13 mouse cellular contexts compared by ENCODE assay signal in genomic region chr9:115364919-115365861, GRCm38 (mm10). TPM values are rescaled to one million over a fixed set of nuclear protein-coding genes. Genes with fewer than 3 reads are reported as not detected.
DNase-seq lines count a peak whose midpoint lies in the region; ATAC-seq and TF ChIP-seq lines count a peak whose summit lies in the region.
"Had no signal": no experiment of that assay in that cellular context is flagged by ENCODE, and none has a peak within 500 bp of the region (broad histone marks: within the 10 kb centered on the region; RNA-seq: fewer than 3 reads in every experiment).

No protein-coding gene starts in this region.

- H3K9ac ChIP-seq in stomach, postnatal 0 days (ENCODE audit: low read length), result no peak overlapping the region
- H3K9ac ChIP-seq: forebrain, embryonic 15.5 days; hindbrain, embryonic 14.5 days; lung, embryonic 15.5 days had no signal

- no peaks in the 10 kb centered on the region for H3K4me1 ChIP-seq in stomach, postnatal 0 days (replicated peaks; ENCODE audit: control insufficient read depth, insufficient read depth)
- H3K4me1 ChIP-seq: forebrain, embryonic 15.5 days; lung, embryonic 15.5 days had no signal

- TF ChIP-seq CTCF in stomach, postnatal 0 days (IDR thresholded peaks at IDR 0.05; ENCODE audit: low read depth), result peak; percentile 69

- intact Hi-C loops in heart, postnatal 14 days (cut with DNase I), result no loop called here

- peak overlapping the region; percentile 67 for H3K27ac ChIP-seq in stomach, postnatal 0 days (replicated peaks)
- H3K27ac ChIP-seq: forebrain, embryonic 15.5 days; hindbrain, embryonic 14.5 days; lung, embryonic 15.5 days had no signal

- H3K4me2 ChIP-seq in stomach, postnatal 0 days (replicated peaks; ENCODE audit: low read depth), result no peak overlapping the region
- H3K4me2 ChIP-seq: forebrain, embryonic 15.5 days; heart, embryonic 11.5 days; hindbrain, embryonic 14.5 days; lung, embryonic 15.5 days had no signal

- no peak overlapping the region for H3K4me3 ChIP-seq in stomach, postnatal 0 days (ENCODE audit: low read depth, low read length)
- H3K4me3 ChIP-seq: forebrain, embryonic 15.5 days; lung, embryonic 15.5 days had no signal

- no peaks in the 10 kb centered on the region for H3K27me3 ChIP-seq in stomach, postnatal 0 days (ENCODE audit: control insufficient read depth, insufficient read depth, low read length)
- H3K27me3 ChIP-seq: forebrain, embryonic 15.5 days; lung, embryonic 15.5 days had no signal

- 62% methylated on average over 16 of the region's 16 CpGs for WGBS in stomach, postnatal 0 days

- no peaks in the 10 kb centered on the region for H3K36me3 ChIP-seq in stomach, postnatal 0 days (ENCODE audit: control insufficient read depth, insufficient read depth, low read length)
- H3K36me3 ChIP-seq: forebrain, embryonic 15.5 days; lung, embryonic 15.5 days had no signal

- ATAC-seq in stomach, postnatal 0 days (ENCODE audit: low FRiP score, low TSS enrichment), result peak; percentile 92
- ATAC-seq: forebrain, embryonic 15.5 days had no signal

- DNase-seq in heart, postnatal 4 days, result peak; percentile 18
- DNase-seq in heart, postnatal 14 days, result no peak
- peak; percentile 31 for DNase-seq in thymus, postnatal 4 days
- no peak for DNase-seq in thymus, adult 18-20 months
- peak; percentile 75 for DNase-seq in kidney, adult 9 months
- peak; percentile 83 for DNase-seq in stomach, postnatal 0 days (ENCODE audit: low spot score)
- no peak for DNase-seq in cerebellum, postnatal 14 days
- no peak for DNase-seq in natural killer cell, adult 2 months (ENCODE audit: low spot score in 2 of 2)
- DNase-seq: cerebellum, adult 11 months had no signal

- no peak for TF ChIP-seq EP300 in stomach, postnatal 0 days (optimal IDR thresholded peaks at IDR 0.05)

- H3K9me3 ChIP-seq in stomach, postnatal 0 days (ENCODE audit: control insufficient read depth, low read length), result no peaks in the 10 kb centered on the region
- H3K9me3 ChIP-seq: lung, embryonic 15.5 days had no signal

RNA-seq across cellular contexts. Expression of gene Stt3b, which starts 55.0 kb away (rescaled TPM):
- total RNA-seq in heart, postnatal 4 days (2021), result 10 to 100 TPM; 80.9 to 84.0 TPM
- total RNA-seq in heart, postnatal 14 days (2021), result 10 to 100 TPM; 58.4 to 61.7 TPM
- polyA plus RNA-seq in stomach, postnatal 0 days (2015; fragmentation: Nextera tagmentation; extraction: Ambion mirVana), result 48.9 and 49.6 TPM in 2 replicates

Comparison
In these comparisons a context has a peak if more than half of its experiments do, and no peak if none do; other contexts are left out.
1. DNase-seq: peak in heart, postnatal 4 days (single experiment), thymus, postnatal 4 days (single experiment), kidney, adult 9 months (single experiment) and stomach, postnatal 0 days (single experiment); none in heart, postnatal 14 days (0 of 2), thymus, adult 18-20 months (0 of 2), cerebellum, postnatal 14 days (0 of 2) and natural killer cell, adult 2 months (0 of 2).